Mouse (Mus musculus) 416B (cell line): ENCODE measurements around the gene Rbm19.

Experiments used
- DNase-seq: peaks from one replicate; pipeline ENCODE4 v3.0.0; 2011; ENCODE audit warnings: low read depth

The Rbm19 gene

GRCm38 (mm10) chr5:120165061-120165942 lies 49.0 kb downstream of the Rbm19 start:
- DNase-seq = no peak

GRCm38 (mm10) chr5:120167787-120168325 lies 51.6 kb downstream of the Rbm19 start:
- no peak for DNase-seq

- no peak for DNase-seq
Observed at GRCm38 (mm10) chr5:120171865-120172728, 55.8 kb downstream of the Rbm19 start.

- no peak for DNase-seq
Observed at GRCm38 (mm10) chr5:120172729-120173101, 56.5 kb downstream of the Rbm19 start.

GRCm38 (mm10) chr5:120174317-120174716 lies 58.1 kb downstream of the Rbm19 start:
- DNase-seq = no peak

GRCm38 (mm10) chr5:120175217-120175616 lies 59.0 kb downstream of the Rbm19 start:
- DNase-seq = no peak

GRCm38 (mm10) chr5:120176246-120177065 lies 60.2 kb downstream of the Rbm19 start:
- no peak for DNase-seq

- DNase-seq = no peak
Observed at GRCm38 (mm10) chr5:120177066-120177340, 60.7 kb downstream of the Rbm19 start.

GRCm38 (mm10) chr5:120180102-120180501 lies 63.8 kb downstream of the Rbm19 start:
- no peak for DNase-seq

GRCm38 (mm10) chr5:120181384-120181783 lies 65.1 kb downstream of the Rbm19 start:
- no peak for DNase-seq

- DNase-seq = no peak
Observed at GRCm38 (mm10) chr5:120183321-120183720, 67.1 kb downstream of the Rbm19 start.

- no peak for DNase-seq
Observed at GRCm38 (mm10) chr5:120183790-120184189, 67.5 kb downstream of the Rbm19 start.

- DNase-seq = no peak
Observed at GRCm38 (mm10) chr5:120185949-120186348, 69.7 kb downstream of the Rbm19 start.

GRCm38 (mm10) chr5:120188541-120188940 lies 72.3 kb downstream of the Rbm19 start:
- DNase-seq = no peak

- no peak for DNase-seq
Observed at GRCm38 (mm10) chr5:120190001-120190582, 73.8 kb downstream of the Rbm19 start.

- DNase-seq = no peak
Observed at GRCm38 (mm10) chr5:120191620-120192019, 75.4 kb downstream of the Rbm19 start.

GRCm38 (mm10) chr5:120194309-120194941 lies 78.2 kb downstream of the Rbm19 start:
- peak; percentile 9 for DNase-seq

- DNase-seq = no peak
Observed at GRCm38 (mm10) chr5:120194948-120195347, 78.7 kb downstream of the Rbm19 start.

GRCm38 (mm10) chr5:120196879-120197278 lies 80.6 kb downstream of the Rbm19 start:
- DNase-seq = no peak

GRCm38 (mm10) chr5:120197813-120198387 lies 81.6 kb downstream of the Rbm19 start:
- no peak for DNase-seq

- no peak for DNase-seq
Observed at GRCm38 (mm10) chr5:120199865-120200264, 83.6 kb downstream of the Rbm19 start.
